Mouse (Mus musculus): ENCODE measurements around the gene Dnm1. TPM values are rescaled to one million over a fixed set of nuclear protein-coding genes. Genes with fewer than 3 reads are reported as not detected.

The Dnm1 gene
- polyA plus RNA-seq, 1 experiment: 10.7 TPM

- no peaks in the 10 kb centered on the region for H3K4me1 ChIP-seq (replicated peaks; ENCODE audit: control insufficient read depth, insufficient read depth, low read length)
- WGBS: 12% methylated on average over 19 of the region's 19 CpGs
- TF ChIP-seq POLR2A (IDR thresholded peaks at IDR 0.05; ENCODE audit: control insufficient read depth, extremely low read depth, insufficient read depth, low read length, poor library complexity): no peak
Observed at GRCm38 (mm10) chr2:32317791-32318417, 35.2 kb downstream of the Dnm1 start.

GRCm38 (mm10) chr2:32316887-32317656, 36.1 kb downstream of the Dnm1 start:
- DNase-seq: no peak
- WGBS: 78% methylated on average over 20 of the region's 20 CpGs
- Histone ChIP-seq H3K4me1 (replicated peaks; ENCODE audit: control insufficient read depth, insufficient read depth, low read length) (peaks cover 4% of the 10 kb centered on the region; the same call in 1 of the 2 replicates), H3K4me3 (ENCODE audit: control insufficient read depth, insufficient read depth, low read length) (no peak overlapping the region), H3K36me3 (ENCODE audit: control insufficient read depth, insufficient read depth, low read length) (no peaks in the 10 kb centered on the region), H3K27ac (ENCODE audit: control insufficient read depth, insufficient read depth, low read length) (no peak overlapping the region), H3K27me3 (ENCODE audit: control insufficient read depth, insufficient read depth, low read length) (peaks cover 8% of the 10 kb centered on the region; the same call in 1 of the 2 replicates)
- no peak for TF ChIP-seq CTCF (IDR thresholded peaks at IDR 0.05; ENCODE audit: borderline replicate concordance, control insufficient read depth, extremely low read depth, insufficient read depth, low read length, poor library complexity)

More at GRCm38 (mm10) chr2:32317791-32318417, 35.2 kb downstream of the Dnm1 start:
- Histone ChIP-seq H3K27me3 (ENCODE audit: control insufficient read depth, insufficient read depth, low read length) (peaks cover 4% of the 10 kb centered on the region; the same call in 1 of the 2 replicates), H3K36me3 (ENCODE audit: control insufficient read depth, insufficient read depth, low read length) (no peaks in the 10 kb centered on the region), H3K4me3 (ENCODE audit: control insufficient read depth, insufficient read depth, low read length) (no peak overlapping the region), H3K27ac (ENCODE audit: control insufficient read depth, insufficient read depth, low read length) (no peak overlapping the region)
- DNase-seq: no peak

- 79% methylated on average over 8 of the region's 8 CpGs for WGBS
- TF ChIP-seq POLR2A (IDR thresholded peaks at IDR 0.05; ENCODE audit: control insufficient read depth, extremely low read depth, insufficient read depth, low read length, poor library complexity) (no peak), CTCF (IDR thresholded peaks at IDR 0.05; ENCODE audit: borderline replicate concordance, control insufficient read depth, extremely low read depth, insufficient read depth, low read length, poor library complexity) (no peak)
- no peak overlapping the region for H3K27ac ChIP-seq (ENCODE audit: control insufficient read depth, insufficient read depth, low read length)
- H3K27me3 ChIP-seq (ENCODE audit: control insufficient read depth, insufficient read depth, low read length): peaks cover 14% of the 10 kb centered on the region; the same call in 1 of the 2 replicates
- H3K36me3 ChIP-seq (ENCODE audit: control insufficient read depth, insufficient read depth, low read length): no peaks in the 10 kb centered on the region
- H3K4me3 ChIP-seq (ENCODE audit: control insufficient read depth, insufficient read depth, low read length): no peak overlapping the region
- H3K4me1 ChIP-seq (replicated peaks; ENCODE audit: control insufficient read depth, insufficient read depth, low read length): peaks cover 11% of the 10 kb centered on the region
- DNase-seq: no peak
Observed at GRCm38 (mm10) chr2:32315751-32316150, 37.4 kb downstream of the Dnm1 start.

GRCm38 (mm10) chr2:32314831-32315230, 38.3 kb downstream of the Dnm1 start:
- peaks cover 14% of the 10 kb centered on the region; the same call in 1 of the 2 replicates for H3K27me3 ChIP-seq (ENCODE audit: control insufficient read depth, insufficient read depth, low read length)
- no peak for DNase-seq
- H3K27ac ChIP-seq (ENCODE audit: control insufficient read depth, insufficient read depth, low read length): no peak overlapping the region
- H3K4me1 ChIP-seq (replicated peaks; ENCODE audit: control insufficient read depth, insufficient read depth, low read length): peaks cover 11% of the 10 kb centered on the region
- no peaks in the 10 kb centered on the region for H3K36me3 ChIP-seq (ENCODE audit: control insufficient read depth, insufficient read depth, low read length)
- WGBS: 95% methylated on average over 14 of the region's 14 CpGs
- no peak overlapping the region for H3K4me3 ChIP-seq (ENCODE audit: control insufficient read depth, insufficient read depth, low read length)
- TF ChIP-seq CTCF (IDR thresholded peaks at IDR 0.05; ENCODE audit: borderline replicate concordance, control insufficient read depth, extremely low read depth, insufficient read depth, low read length, poor library complexity): no peak
- TF ChIP-seq POLR2A (IDR thresholded peaks at IDR 0.05; ENCODE audit: control insufficient read depth, extremely low read depth, insufficient read depth, low read length, poor library complexity): no peak

- 3% methylated on average over 56 of the region's 56 CpGs for WGBS
- Histone ChIP-seq H3K4me3 (ENCODE audit: control insufficient read depth, insufficient read depth, low read length) (peak overlapping the region; percentile 19), H3K4me1 (replicated peaks; ENCODE audit: control insufficient read depth, insufficient read depth, low read length) (peaks cover 11% of the 10 kb centered on the region), H3K27ac (ENCODE audit: control insufficient read depth, insufficient read depth, low read length) (no peak overlapping the region), H3K36me3 (ENCODE audit: control insufficient read depth, insufficient read depth, low read length) (no peaks in the 10 kb centered on the region), H3K27me3 (ENCODE audit: control insufficient read depth, insufficient read depth, low read length) (peaks cover 14% of the 10 kb centered on the region; the same call in 1 of the 2 replicates)
- TF ChIP-seq CTCF (IDR thresholded peaks at IDR 0.05; ENCODE audit: borderline replicate concordance, control insufficient read depth, extremely low read depth, insufficient read depth, low read length, poor library complexity) (no peak), POLR2A (IDR thresholded peaks at IDR 0.05; ENCODE audit: control insufficient read depth, extremely low read depth, insufficient read depth, low read length, poor library complexity) (no peak)
- peak; percentile 69 for DNase-seq
Observed at GRCm38 (mm10) chr2:32312318-32312964, 40.7 kb downstream of the Dnm1 start.

GRCm38 (mm10) chr2:32311443-32312317, 41.5 kb downstream of the Dnm1 start:
- no peaks in the 10 kb centered on the region for H3K36me3 ChIP-seq (ENCODE audit: control insufficient read depth, insufficient read depth, low read length)
- TF ChIP-seq CTCF (IDR thresholded peaks at IDR 0.05; ENCODE audit: borderline replicate concordance, control insufficient read depth, extremely low read depth, insufficient read depth, low read length, poor library complexity) (no peak), POLR2A (IDR thresholded peaks at IDR 0.05; ENCODE audit: control insufficient read depth, extremely low read depth, insufficient read depth, low read length, poor library complexity) (no peak)
- peaks cover 11% of the 10 kb centered on the region for H3K4me1 ChIP-seq (replicated peaks; ENCODE audit: control insufficient read depth, insufficient read depth, low read length)
- H3K27ac ChIP-seq (ENCODE audit: control insufficient read depth, insufficient read depth, low read length): no peak overlapping the region
- 13% methylated on average over 39 of the region's 42 CpGs for WGBS
- no peak for DNase-seq
- H3K4me3 ChIP-seq (ENCODE audit: control insufficient read depth, insufficient read depth, low read length): peak overlapping the region; percentile 8; the same call in 1 of the 2 replicates
- peaks cover 14% of the 10 kb centered on the region; the same call in 1 of the 2 replicates for H3K27me3 ChIP-seq (ENCODE audit: control insufficient read depth, insufficient read depth, low read length)

Measured in thymus, adult 2 months (tissue).